Mouse (Mus musculus): ENCODE data around the gene Eomes. TPM values are rescaled to one million over a fixed set of nuclear protein-coding genes. Genes with fewer than 3 reads are reported as not detected.

Gene Eomes
- polyA plus RNA-seq, 1 experiment = 7.9 TPM

DNA sequence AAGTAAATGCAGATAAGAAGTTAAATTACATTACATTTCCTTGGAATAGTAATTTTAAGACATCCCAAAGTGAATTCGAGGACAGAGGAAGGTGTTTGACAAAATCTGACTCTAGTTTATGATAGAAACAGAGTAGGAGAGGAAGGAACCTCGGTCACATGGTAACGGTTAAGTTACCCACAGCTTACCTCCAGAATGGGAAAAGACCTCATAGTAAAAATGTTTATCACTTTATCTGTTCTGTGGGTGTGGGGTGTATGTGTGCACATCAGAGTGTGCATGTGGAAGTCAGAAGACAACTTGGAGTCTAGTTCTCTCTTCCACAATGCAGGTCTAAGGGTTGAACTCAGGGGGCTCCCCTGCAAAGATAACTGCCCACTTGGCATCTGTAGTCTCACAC is 38.1 kb downstream of the Eomes start:
- peaks cover 12% of the 10 kb centered on the region for H3K36me3 ChIP-seq (ENCODE audit: control insufficient read depth, insufficient read depth, low read length, poor library complexity, severe bottlenecking)
- TF ChIP-seq EP300 (IDR thresholded peaks at IDR 0.05; ENCODE audit: insufficient read depth, low read depth, low read length) (no peak), POLR2A (IDR thresholded peaks at IDR 0.05; ENCODE audit: insufficient read depth, low read length) (no peak), CTCF (IDR thresholded peaks at IDR 0.05; ENCODE audit: low read depth, low read length) (no peak)
- H3K27me3 ChIP-seq (ENCODE audit: control insufficient read depth, insufficient read depth, low read length, poor library complexity, severe bottlenecking) = no peaks in the 10 kb centered on the region

DNA sequence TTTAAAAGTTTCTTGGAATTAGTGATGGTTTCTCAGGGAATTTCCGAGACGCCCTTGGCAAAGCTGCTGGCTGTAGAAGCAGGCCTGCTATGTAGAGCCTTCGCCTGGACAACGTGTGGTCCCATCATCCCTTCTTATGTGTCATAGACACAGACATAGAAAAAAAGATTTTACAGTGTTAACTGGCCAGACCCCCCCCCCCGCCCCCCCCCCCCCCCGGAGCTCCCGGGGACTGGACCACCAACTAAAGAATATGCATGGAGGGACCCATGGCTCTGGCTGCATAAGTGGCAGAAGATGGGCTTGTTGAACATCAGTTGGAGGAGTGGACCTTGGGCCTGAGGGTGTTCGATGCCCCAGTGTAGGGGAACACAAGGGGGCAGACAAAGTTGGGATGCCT is 39.6 kb downstream of the Eomes start:
- peaks cover 12% of the 10 kb centered on the region for H3K36me3 ChIP-seq (ENCODE audit: control insufficient read depth, insufficient read depth, low read length, poor library complexity, severe bottlenecking)
- H3K9me3 ChIP-seq (replicated peaks; ENCODE audit: control insufficient read depth, insufficient read depth, low read length, poor library complexity, severe bottlenecking) = no peaks in the 10 kb centered on the region
- H3K9ac ChIP-seq (ENCODE audit: low read depth, poor library complexity, severe bottlenecking) = no peak overlapping the region
- H3K27me3 ChIP-seq (ENCODE audit: control insufficient read depth, insufficient read depth, low read length, poor library complexity, severe bottlenecking) = no peaks in the 10 kb centered on the region
- H3K4me3 ChIP-seq (ENCODE audit: low read depth, low read length) = no peak overlapping the region
- H3K4me1 ChIP-seq (ENCODE audit: control insufficient read depth, insufficient read depth, low read length) = peaks cover 2% of the 10 kb centered on the region
- TF ChIP-seq CTCF (IDR thresholded peaks at IDR 0.05; ENCODE audit: low read depth, low read length) (no peak), POLR2A (IDR thresholded peaks at IDR 0.05; ENCODE audit: insufficient read depth, low read length) (no peak), EP300 (IDR thresholded peaks at IDR 0.05; ENCODE audit: insufficient read depth, low read depth, low read length) (no peak)
- no peak overlapping the region for H3K27ac ChIP-seq (ENCODE audit: insufficient read depth, low read length)

More for the DNA sequence above, 38.1 kb downstream of the Eomes start:
- Histone ChIP-seq H3K27ac (ENCODE audit: insufficient read depth, low read length) (no peak overlapping the region), H3K9ac (ENCODE audit: low read depth, poor library complexity, severe bottlenecking) (no peak overlapping the region), H3K4me3 (ENCODE audit: low read depth, low read length) (no peak overlapping the region), H3K4me1 (ENCODE audit: control insufficient read depth, insufficient read depth, low read length) (peaks cover 2% of the 10 kb centered on the region), H3K9me3 (replicated peaks; ENCODE audit: control insufficient read depth, insufficient read depth, low read length, poor library complexity, severe bottlenecking) (no peaks in the 10 kb centered on the region)

DNA sequence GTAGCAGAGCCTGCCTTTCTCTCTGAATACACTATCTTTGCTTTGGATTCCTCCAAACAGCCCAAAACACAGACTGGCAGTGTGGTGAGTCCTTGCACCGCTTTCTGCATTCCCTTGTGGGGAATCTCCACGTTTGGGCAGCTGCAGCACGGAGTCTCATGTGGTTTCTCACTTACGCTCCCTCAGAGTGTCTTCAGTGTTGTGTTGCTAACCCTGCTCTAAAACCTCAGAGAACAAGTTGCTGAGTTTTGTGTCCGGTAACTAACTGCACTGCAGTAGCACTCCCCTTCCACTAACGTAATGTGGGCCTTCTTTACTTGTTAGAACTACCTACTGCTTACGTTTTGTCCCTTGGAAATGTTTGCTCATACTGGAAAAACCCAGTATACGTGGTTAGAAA is 41.1 kb downstream of the Eomes start:
- peaks cover 11% of the 10 kb centered on the region for H3K36me3 ChIP-seq (ENCODE audit: control insufficient read depth, insufficient read depth, low read length, poor library complexity, severe bottlenecking)
- no peaks in the 10 kb centered on the region for H3K9me3 ChIP-seq (replicated peaks; ENCODE audit: control insufficient read depth, insufficient read depth, low read length, poor library complexity, severe bottlenecking)
- TF ChIP-seq POLR2A (IDR thresholded peaks at IDR 0.05; ENCODE audit: insufficient read depth, low read length) (no peak), EP300 (IDR thresholded peaks at IDR 0.05; ENCODE audit: insufficient read depth, low read depth, low read length) (no peak), CTCF (IDR thresholded peaks at IDR 0.05; ENCODE audit: low read depth, low read length) (no peak)
- peaks cover 2% of the 10 kb centered on the region for H3K4me1 ChIP-seq (ENCODE audit: control insufficient read depth, insufficient read depth, low read length)
- H3K27ac ChIP-seq (ENCODE audit: insufficient read depth, low read length) = no peak overlapping the region
- no peaks in the 10 kb centered on the region for H3K27me3 ChIP-seq (ENCODE audit: control insufficient read depth, insufficient read depth, low read length, poor library complexity, severe bottlenecking)
- H3K9ac ChIP-seq (ENCODE audit: low read depth, poor library complexity, severe bottlenecking) = no peak overlapping the region
- H3K4me3 ChIP-seq (ENCODE audit: low read depth, low read length) = no peak overlapping the region

DNA sequence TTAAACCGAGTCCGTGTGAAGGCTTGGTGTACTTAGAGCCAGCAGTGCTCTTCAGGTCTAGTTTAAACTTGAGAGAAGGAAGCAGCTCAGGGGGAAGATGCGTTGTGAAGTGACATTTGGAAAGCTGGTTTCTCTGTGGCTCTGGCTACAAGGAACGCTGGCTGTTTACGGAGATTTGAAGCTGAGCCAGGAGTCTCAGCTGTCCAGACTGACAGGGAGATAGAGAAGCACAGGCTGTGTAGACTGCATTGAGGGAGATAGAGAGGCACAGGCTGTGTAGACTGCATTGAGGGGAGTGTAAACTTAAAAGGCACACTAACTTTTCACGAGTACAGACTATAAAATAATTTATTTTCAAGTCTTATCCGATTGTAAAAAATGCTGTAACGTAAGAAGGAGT is 42.0 kb downstream of the Eomes start:
- TF ChIP-seq EP300 (IDR thresholded peaks at IDR 0.05; ENCODE audit: insufficient read depth, low read depth, low read length) (no peak), POLR2A (IDR thresholded peaks at IDR 0.05; ENCODE audit: insufficient read depth, low read length) (no peak), CTCF (IDR thresholded peaks at IDR 0.05; ENCODE audit: low read depth, low read length) (no peak)
- Histone ChIP-seq H3K4me3 (ENCODE audit: low read depth, low read length) (no peak overlapping the region), H3K4me1 (ENCODE audit: control insufficient read depth, insufficient read depth, low read length) (peaks cover 2% of the 10 kb centered on the region), H3K9me3 (replicated peaks; ENCODE audit: control insufficient read depth, insufficient read depth, low read length, poor library complexity, severe bottlenecking) (no peaks in the 10 kb centered on the region), H3K27me3 (ENCODE audit: control insufficient read depth, insufficient read depth, low read length, poor library complexity, severe bottlenecking) (no peaks in the 10 kb centered on the region), H3K27ac (ENCODE audit: insufficient read depth, low read length) (no peak overlapping the region), H3K9ac (ENCODE audit: low read depth, poor library complexity, severe bottlenecking) (no peak overlapping the region), H3K36me3 (ENCODE audit: control insufficient read depth, insufficient read depth, low read length, poor library complexity, severe bottlenecking) (peaks cover 4% of the 10 kb centered on the region)

DNA sequence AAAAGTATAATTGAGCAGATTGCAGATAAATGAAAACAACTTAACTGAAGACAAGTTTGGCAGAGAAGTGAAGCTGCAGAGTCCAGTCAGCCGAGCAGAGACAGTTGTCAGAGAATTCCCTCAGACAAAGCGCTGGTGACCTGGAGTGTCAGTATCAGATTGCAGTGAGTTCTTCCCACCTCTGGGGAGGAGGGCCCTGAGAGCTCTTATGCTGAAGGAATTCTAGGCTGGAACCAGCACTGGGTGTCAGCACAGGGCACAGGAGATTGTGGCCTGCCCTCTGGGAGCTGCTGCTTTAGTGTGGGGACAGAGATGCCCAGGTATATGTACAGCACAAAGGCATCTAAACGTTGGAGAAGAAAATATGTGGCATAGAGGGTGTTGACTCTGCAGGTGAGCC is 42.8 kb downstream of the Eomes start:
- Histone ChIP-seq H3K27me3 (ENCODE audit: control insufficient read depth, insufficient read depth, low read length, poor library complexity, severe bottlenecking) (no peaks in the 10 kb centered on the region), H3K4me1 (ENCODE audit: control insufficient read depth, insufficient read depth, low read length) (peaks cover 2% of the 10 kb centered on the region), H3K4me3 (ENCODE audit: low read depth, low read length) (no peak overlapping the region), H3K9ac (ENCODE audit: low read depth, poor library complexity, severe bottlenecking) (no peak overlapping the region), H3K27ac (ENCODE audit: insufficient read depth, low read length) (no peak overlapping the region), H3K36me3 (ENCODE audit: control insufficient read depth, insufficient read depth, low read length, poor library complexity, severe bottlenecking) (no peaks in the 10 kb centered on the region), H3K9me3 (replicated peaks; ENCODE audit: control insufficient read depth, insufficient read depth, low read length, poor library complexity, severe bottlenecking) (no peaks in the 10 kb centered on the region)
- TF ChIP-seq CTCF (IDR thresholded peaks at IDR 0.05; ENCODE audit: low read depth, low read length) = no peak
- TF ChIP-seq EP300 (IDR thresholded peaks at IDR 0.05; ENCODE audit: insufficient read depth, low read depth, low read length) = no peak
- TF ChIP-seq POLR2A (IDR thresholded peaks at IDR 0.05; ENCODE audit: insufficient read depth, low read length) = no peak

DNA sequence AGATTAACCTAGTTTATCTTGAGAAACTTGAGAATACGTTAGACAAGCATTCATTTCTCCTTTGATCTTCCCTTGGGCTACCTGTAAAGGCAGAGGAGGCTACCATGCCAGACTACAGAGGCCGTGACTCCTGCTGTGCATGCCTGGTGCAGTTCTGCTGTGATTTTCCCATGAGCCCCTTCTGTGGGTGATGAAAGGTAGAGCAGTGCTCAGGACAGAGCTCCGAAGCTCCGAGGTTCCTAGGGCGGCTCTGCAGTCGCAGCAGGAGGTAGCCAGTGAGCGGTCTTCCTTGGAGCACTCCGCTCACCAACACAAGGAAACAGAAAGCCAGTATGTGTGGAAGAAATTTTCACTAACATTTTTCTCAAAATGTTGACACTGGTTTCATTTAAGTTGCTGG is 43.6 kb downstream of the Eomes start:
- H3K4me1 ChIP-seq (ENCODE audit: control insufficient read depth, insufficient read depth, low read length) = peaks cover 2% of the 10 kb centered on the region
- TF ChIP-seq CTCF (IDR thresholded peaks at IDR 0.05; ENCODE audit: low read depth, low read length) (no peak), EP300 (IDR thresholded peaks at IDR 0.05; ENCODE audit: insufficient read depth, low read depth, low read length) (no peak), POLR2A (IDR thresholded peaks at IDR 0.05; ENCODE audit: insufficient read depth, low read length) (no peak)
- H3K9ac ChIP-seq (ENCODE audit: low read depth, poor library complexity, severe bottlenecking) = no peak overlapping the region
- no peaks in the 10 kb centered on the region for H3K36me3 ChIP-seq (ENCODE audit: control insufficient read depth, insufficient read depth, low read length, poor library complexity, severe bottlenecking)
- no peaks in the 10 kb centered on the region for H3K9me3 ChIP-seq (replicated peaks; ENCODE audit: control insufficient read depth, insufficient read depth, low read length, poor library complexity, severe bottlenecking)
- no peak overlapping the region for H3K4me3 ChIP-seq (ENCODE audit: low read depth, low read length)
- no peaks in the 10 kb centered on the region for H3K27me3 ChIP-seq (ENCODE audit: control insufficient read depth, insufficient read depth, low read length, poor library complexity, severe bottlenecking)
- H3K27ac ChIP-seq (ENCODE audit: insufficient read depth, low read length) = no peak overlapping the region

All from ES-Bruce4 (cell line).